Mouse (Mus musculus): ENCODE results near the gene Ero1lb.

Gene Ero1lb

DNA sequence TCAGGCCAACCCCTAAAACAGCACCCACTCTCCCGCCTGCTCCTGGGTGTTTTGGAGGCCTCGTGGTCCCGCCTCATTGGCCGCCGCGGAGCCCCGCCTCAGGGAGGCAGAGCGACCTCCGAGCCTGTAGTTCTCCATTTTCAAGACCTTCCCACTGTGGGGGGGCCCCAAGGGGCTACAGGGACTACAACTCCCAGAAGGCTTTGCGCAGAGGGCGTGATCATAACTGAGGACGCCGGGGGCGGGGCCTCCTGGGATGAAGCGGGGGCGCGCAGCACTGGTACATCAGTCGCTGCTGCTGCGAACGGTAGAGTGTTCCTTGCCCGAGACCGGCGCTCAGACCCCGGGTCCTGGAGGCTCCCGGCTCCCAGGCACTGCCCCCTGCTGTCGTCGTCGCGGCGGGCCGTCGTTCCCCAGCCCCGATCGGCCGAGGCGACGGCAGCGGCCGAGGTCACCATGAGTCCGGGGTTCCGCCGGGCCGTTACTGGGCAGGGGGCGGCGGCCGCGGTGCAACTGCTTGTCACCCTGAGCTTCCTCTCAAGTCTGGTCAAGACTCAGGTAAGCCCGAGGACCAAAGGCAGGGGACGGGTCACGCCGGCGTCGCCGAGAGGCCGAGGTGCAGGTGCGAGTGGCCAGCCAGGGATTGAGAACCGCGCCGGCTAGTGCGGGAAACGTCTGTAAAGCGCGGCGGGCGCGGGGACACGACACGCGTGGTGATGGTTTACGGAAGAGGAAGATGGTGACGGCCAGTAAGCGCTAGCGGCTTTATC lies at the start of gene Ero1lb:
TSS of gene Ero1lb (plus strand) at position 254 of the 770 bp plus-strand sequence.
- DNase-seq (ENCODE audit: low spot score) = peak; percentile 83

DNA sequence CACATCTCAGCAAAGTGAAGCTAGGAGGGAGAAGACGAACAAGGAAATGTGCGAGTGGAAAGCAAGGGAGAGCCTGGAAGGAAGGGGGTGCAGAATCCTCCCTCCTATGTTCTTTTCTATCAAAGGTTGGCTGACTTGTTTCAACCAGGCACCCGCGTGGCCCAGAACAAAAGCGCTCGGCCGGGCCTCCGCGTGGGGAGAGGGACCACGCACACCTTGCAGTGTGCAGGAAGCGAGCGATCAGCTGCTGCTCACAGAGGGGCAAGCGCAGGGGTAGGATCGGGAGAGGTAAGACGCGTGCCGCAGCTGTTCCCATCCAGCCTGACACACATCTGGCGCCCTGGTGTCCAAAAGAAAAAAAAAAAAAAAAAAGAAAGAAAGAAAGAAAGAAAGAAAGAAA lies 46.3 kb upstream of the Ero1lb start:
- DNase-seq (ENCODE audit: low spot score) = no peak

DNA sequence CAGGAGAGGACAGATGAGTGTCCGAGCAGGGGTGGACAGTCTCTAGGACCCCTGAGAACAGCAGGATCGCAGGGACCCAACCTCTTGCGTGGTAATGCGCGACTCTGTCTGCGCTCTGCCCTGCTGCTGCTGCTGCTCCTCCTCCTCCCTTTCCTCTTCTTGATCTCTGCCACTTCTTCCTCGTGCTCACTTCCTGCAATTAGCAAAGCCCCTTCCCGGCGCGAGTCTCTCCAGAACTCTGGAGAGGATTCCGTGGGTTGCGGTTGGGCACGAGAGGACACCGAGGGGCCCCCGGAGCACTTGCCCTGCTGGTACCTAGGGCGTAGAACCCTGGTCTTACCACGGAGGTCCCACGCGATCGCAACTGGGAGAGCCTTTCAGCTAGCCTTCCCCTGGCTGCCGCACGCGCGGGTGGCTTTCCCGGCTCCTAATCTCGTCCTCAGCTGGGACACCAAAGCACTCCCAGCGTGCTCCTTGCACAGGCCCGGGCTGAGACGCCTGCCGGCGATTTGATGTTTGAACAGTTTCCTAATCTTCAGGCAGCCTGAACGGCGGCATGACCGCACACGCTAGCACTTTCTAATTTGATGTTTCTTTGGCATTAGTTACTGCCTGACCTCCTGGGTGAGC lies 45.6 kb upstream of the Ero1lb start, which contains the start of gene Edaradd:
TSS of gene Edaradd (minus strand) at position 484 of the 630 bp plus-strand sequence.
- no peak for DNase-seq (ENCODE audit: low spot score)

DNA sequence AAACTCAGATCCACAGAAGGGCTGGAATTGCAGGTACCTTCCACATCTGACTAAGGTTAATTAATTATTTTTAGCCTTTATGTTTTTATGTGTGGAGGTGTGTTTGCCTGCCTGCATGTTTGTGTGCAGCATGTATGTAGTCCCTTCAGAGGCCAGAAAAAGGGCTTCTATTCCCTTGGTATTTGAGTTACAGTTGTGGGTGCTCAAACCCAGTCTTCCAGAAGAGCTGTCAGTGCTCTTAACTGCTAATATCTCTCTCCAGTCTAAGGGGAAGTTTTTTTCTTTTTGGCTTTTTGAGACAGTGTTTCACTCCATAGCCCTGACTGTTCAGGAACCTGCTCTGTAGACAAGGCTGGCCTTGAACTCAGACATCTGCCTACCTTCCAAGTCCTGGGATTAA lies 43.3 kb upstream of the Ero1lb start:
- no peak for DNase-seq (ENCODE audit: low spot score)

DNA sequence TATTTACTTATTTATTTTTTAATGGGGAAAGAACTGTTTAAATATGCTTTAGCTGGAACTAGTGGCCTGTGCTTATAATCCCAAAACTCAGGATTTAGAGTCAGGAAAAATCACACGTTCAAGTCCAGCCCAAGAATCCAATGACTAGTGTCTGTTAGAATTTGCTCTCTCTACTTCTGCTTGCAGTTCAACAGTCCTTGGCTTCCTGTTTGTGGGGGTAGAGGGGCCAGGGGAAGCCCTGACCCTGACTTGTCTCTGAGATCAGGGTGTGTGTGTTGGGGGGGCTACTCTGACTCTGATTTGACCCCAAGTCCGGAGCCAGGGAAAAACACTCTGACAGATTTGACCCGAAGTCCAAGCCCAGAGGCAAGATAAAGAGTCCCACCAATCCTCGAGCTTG lies 40.0 kb upstream of the Ero1lb start:
- DNase-seq (ENCODE audit: low spot score) = no peak

DNA sequence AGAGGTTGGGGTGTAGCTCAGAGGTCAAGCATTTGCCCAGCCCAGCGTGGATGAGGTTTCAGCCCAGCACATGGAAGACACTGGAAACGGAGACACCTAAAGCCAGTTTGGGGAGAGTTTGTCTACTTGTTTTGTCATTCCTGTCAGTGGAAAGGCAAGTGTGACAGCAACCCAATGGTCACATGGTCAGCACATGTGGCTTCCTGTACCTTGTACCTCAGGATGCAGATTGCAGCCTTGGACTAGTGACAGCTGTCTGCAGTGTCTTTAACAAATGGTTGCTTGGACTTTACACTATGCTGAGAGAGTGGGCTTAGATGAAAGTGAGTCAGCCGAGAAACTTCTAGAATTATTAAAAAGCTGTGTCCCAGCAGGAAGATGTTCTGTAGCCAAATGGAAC lies 31.0 kb upstream of the Ero1lb start:
- DNase-seq (ENCODE audit: low spot score) = no peak

DNA sequence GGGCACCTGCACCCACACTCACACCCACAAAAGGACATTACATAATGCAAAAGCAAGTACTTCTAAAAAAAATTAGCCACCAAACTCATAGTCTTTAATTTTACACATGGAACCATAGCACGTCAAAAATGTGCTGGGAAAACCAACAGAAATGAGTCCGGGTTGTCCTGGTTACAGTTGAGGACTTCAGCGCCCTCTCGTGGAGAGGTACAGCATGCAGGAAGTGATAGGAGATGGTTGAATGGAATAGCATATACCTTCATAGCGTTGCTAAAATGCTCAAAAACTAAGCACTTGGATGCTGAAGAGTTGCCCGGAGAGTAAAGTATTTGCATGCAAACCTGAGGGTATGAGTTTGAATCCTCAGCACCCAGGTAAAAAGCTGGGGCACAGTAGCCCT lies 27.7 kb upstream of the Ero1lb start:
- no peak for DNase-seq (ENCODE audit: low spot score)

DNA sequence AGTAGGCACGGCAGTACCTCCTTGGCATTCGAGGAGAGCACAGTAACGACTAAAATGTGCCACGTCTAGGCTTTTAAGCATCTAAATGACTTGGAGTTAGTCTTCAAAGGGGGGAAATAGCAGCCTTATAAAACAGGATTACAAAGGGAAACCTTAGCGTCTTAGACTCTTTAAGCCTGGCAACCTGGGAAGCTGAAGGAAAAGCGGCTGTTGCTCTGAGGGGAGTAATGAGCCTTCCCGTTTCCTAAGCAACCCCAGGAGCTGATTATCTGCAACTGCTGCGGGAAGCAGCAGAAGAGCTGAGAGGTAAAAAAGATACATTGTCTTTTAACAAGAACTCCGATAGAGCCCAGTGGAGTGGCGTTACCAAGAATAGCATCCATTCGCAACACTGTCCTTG lies 26.0 kb upstream of the Ero1lb start:
- no peak for DNase-seq (ENCODE audit: low spot score)

DNA sequence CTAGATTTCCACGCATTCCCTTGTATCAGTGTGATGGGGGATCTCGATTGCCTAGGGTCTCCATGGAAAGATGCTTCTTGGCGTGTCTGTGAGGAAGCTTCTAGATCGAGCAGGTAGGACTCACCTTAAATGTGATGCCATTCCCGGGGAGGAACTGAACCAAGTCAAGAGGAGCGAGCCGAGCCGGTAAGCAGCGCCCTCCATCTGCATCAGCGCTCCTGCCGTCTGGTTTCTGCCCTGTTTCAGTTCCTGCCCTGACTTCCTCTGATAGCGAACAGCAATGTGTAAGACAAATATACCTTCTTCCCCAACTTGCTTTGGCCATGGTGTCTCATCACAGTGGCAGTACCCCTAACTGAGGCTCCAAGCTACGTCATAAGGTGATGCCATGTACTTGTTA lies 25.6 kb upstream of the Ero1lb start:
- DNase-seq (ENCODE audit: low spot score) = no peak

DNA sequence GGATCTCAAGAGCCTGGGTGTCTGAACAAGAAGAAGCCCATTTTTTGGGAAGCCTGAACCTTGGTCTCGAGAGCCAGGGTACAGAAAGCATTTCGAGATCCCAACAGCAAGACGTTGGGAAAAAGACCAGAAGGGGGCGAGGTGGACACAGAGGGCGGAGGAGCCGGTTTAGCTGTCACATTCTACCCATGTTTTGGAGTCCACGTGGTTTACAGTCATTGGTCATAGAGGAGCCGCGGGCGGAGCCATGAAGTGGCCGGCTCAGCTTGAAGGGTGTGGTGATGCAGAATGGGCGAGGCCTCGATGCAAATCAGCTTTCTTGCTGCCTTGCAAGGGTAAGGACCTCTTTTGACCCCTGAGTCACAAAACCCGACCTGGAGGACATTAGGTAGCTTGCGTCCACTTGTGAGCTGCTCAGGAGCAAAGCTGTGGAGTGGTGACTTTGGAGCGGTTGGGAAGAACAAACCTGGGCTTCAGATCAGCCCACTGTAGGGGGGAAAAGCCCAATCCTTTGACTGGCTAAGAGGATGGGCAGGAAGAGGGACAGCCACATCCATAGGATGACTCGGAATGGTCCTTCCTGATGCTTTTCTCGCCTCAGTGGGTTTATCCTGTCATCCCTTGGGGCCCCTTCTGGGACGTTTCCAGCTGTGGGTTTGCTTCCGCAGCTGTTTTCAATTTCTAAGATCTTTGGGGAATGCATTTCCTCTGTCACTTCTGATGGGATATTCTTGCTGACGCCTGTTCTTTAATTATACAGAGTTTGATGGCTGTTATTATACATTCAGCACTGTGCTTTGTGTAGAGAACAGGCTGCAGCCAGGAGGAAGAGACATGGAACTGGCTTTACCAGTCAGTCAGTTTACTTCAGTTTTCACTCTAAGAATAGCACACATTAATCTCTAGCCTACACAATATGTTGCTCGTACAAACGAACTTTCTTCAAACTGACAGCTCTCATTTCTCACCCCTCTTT lies 23.4 kb upstream of the Ero1lb start:
- peak; percentile 21 for DNase-seq (ENCODE audit: low spot score)

DNA sequence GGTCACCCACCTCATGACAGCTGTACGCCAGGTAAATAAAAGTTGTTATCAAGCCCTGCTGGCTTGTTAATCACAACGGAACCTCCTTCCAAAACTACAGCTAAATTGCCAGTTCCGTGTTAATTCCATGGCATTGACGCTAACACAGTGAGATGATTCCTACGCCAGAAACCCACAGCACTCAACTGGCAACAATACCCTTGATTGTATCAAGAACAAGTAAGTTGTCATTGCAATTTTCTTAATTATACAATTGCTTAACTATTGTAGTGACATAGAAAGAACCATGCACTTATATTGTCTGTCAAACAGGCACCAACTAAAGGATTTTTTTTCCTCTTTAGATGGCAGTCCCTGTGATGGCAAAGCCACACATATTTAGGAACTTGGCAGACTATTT lies 22.4 kb upstream of the Ero1lb start:
- DNase-seq (ENCODE audit: low spot score) = no peak

DNA sequence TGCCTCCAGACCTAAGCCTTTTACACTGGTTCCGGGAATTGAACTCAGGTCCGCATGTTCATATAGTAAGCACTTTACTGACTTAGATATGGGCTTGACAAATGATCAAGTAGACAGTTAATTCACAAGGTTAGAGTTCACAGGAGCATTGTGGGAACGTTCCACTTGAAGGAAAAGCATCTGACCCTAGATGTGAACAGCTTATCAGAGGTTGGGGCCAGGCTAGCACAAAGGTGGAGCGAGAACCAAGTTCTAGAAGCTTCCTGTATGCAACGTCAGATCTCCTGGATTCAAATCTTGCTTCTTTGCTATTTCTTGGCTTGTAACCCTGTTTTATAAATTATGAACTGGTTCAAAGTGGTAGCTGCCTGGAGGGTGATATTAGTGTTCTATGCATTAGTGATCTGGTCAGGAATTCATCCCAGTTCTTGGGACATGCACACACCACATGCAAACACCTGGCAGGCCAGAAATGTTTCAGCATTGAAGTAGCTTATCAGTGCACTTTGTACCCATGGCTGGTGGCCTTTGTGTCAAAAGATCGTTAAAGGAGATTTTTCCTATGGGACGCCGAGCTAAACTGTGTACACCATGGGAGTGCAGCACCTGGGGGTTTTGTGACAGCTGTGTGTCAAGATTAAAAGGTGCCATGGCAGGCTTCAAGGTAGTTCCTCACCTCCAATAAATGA lies 21.6 kb upstream of the Ero1lb start:
- DNase-seq (ENCODE audit: low spot score) = no peak

DNA sequence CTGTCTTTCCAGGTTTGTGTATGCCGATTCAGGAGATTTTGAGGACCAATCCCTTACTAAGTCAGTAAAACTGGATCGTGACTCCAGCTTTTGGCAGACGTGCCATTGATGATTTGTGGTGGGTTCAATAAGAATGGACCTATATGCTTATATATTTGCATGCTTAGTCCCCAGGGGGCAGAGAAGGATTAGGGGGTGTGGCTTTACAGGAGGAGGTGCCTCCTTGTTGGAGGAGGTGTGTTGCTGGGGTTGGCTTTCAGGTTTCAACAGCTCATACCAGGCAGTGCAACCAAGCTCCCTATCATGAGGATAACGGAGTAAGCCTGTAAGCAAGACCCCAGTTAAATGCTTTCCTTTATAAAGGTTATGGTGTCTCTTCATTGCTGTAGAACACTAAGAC lies 11.5 kb upstream of the Ero1lb start:
- DNase-seq (ENCODE audit: low spot score) = no peak

DNA sequence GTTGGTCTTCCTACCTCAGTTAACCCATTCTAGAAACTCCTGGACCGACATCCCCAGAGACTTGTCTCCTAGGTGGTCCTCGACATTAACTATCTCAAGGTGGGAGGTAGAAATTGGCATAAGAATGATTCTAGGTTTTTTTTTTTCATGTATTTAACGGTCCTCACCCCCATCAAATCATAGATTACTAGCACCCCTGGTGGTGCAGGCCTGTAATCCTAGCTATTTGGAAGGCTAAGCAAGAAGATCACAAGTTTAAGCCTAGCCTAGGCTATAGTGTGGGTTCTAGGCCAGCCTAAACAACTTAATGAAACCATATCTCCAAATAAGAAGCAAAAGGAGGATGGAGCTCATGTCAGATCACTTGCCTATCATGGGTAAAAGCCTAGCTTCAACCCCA lies 6.6 kb upstream of the Ero1lb start:
- DNase-seq (ENCODE audit: low spot score) = no peak

DNA sequence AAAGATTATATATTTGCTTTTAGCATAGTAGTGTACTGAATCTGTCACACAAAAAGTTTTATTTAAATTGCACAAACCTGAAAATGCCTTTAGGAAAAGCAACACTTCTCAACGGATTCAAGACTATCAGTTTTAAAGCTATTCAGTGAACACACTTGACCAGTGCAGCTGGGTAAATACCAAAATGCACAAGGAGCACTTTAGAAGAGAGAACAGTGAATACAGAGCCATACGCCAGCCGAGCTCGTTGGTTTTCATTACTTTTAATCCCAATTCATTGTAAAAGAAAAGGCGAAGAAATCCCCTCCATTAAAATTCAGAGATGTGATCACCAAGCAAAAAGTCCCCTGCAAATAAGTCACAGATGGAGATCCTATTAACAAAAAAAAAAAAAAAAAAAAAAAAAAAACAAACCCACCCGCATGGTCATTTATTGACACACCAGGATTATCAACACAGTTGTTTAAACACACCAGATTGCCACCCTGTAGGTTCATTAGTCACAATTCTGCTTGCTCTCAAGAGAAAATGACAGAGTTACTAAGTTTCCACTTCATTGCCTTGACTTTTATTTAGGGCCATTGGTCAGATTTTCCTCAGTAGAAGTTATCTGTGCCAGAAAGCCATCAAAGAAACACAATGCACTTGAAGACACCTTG lies 6.1 kb upstream of the Ero1lb start:
- no peak for DNase-seq (ENCODE audit: low spot score)

DNA sequence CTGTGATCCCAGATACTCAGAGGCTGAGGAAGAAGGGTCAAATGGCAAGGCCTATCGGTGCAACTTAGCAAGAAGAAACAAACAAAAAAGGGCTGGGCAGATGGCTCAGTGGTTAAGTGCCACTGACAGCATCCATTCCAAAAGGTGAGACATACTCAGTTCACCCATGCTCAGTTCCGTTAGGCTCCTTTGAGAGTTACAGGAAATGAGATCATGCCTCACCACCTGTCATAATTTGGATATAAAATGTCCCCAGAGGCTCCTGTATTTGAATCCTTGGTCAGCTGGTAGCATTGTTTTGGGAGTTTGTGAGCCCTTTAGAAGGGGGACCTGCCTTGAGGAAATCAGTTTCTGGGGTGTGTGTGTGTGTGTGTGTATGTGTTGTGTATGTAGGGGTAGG lies 3.9 kb upstream of the Ero1lb start:
- no peak for DNase-seq (ENCODE audit: low spot score)

DNA sequence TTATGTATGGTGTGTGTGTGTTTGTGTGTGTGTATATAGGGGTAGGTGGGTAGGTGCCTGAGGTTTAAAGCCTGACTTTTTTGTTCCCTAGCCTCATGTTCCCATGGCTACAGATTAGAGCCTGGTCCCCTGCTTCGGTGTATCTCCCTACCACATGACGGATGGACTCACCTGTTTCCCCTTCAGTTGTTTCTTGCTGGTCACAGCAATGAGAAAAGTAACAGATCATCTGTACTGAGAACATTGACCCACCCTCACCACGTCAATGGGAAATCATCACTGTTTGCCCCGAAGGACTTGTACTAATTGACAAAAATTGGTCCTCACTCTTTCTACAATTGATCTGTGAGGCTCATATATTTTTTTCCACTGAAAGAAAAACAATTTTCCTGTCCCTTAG lies 3.4 kb upstream of the Ero1lb start:
- no peak for DNase-seq (ENCODE audit: low spot score)

DNA sequence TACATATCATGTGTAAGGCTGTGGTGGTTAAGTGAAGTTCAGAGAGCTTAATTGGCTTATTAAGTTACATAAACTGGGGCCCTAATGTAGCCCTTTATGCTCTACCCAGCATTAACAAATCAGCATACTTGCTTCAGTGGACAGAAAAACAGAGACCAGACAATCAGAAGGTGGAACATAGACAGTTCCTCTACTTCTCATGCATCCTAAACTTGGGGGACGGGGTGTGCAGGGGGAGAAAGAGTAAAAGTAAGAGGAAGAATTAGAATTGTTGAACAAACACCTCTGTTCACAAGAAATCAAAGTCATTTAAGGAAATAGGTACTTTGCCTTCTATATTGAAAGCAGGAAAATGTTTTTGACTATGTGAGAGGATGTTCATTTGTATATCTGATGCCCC lies 2.3 kb downstream of the Ero1lb start:
- DNase-seq (ENCODE audit: low spot score) = no peak

DNA sequence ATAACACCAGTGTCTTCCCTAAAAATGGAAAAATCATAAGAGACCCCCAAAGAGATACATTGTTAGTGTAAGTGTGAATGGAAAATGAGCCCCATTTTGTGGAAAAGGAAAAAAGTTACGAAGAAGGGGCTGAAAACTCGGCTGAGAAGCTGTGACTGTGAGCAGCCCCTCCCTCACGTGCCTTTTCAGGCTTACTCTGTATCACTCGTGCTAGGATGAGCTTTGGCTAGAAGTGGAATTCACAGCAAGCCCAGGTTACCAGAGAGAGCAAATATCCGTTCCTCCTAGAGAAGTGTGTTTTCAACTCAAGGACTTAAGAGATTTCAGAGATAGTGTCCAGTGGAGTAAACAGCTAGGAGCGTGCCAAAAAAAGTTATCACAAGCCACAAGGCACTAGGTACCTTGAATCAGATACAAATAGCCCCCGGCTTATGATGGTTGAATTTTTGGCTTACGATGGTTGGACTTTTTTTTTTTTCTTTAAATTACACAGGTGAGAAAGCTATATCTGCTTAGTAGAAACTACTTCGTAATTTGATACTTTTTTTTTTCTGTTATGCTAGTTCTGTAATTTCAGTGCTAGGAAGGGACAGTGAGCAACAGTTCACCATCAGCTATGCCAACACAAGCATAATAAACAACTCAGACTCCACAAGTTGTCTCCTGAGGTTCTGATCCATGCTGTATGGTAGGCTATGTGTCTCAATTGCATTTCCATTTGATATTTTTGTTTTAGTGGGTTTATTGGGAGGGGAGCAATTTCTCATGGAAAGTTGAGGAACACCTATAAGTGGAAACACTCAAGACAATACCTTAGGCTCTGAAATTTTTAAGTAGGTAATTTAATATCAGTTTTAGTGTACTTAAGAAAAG lies 3.2 kb downstream of the Ero1lb start:
- no peak for DNase-seq (ENCODE audit: low spot score)

DNA sequence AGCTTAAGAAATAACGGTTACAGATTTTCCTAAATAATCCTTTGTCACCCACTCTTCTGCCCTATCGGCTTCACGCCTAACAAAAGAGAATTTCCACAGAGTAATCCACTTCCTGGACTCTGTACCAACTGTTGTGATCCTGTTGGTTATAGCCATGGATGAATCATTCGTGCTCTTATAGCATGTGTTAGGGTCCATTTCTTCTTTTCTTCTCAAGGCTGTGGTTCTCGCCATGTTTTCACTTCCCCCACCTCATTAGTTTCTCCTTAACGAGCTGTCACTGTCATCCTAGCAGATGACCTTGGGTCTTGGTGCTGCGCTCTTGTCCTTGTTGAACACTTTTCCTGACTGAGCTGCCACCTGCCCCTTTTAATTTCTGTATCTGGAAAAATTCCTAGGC lies 4.1 kb downstream of the Ero1lb start:
- no peak for DNase-seq (ENCODE audit: low spot score)

Measured in c-Kit-positive CD71-positive TER-119-positive erythroid progenitor cells, embryonic 14.5 days (primary cell).